Mouse (Mus musculus): ENCODE data around the gene 4930590J08Rik. TPM values are rescaled to one million over a fixed set of nuclear protein-coding genes. Genes with fewer than 3 reads are reported as not detected.
A peak's percentile ranks its signal among the peaks of the same experiment; 100 is the strongest.
"Not testable (repeated sequence)": the region's sequence is repeated elsewhere in the genome, so short reads cannot be mapped to it uniquely, and the experiment has no call there.

The 4930590J08Rik gene
- polyA plus RNA-seq, 1 experiment from 2014 or later, result 1.2 TPM

DNA sequence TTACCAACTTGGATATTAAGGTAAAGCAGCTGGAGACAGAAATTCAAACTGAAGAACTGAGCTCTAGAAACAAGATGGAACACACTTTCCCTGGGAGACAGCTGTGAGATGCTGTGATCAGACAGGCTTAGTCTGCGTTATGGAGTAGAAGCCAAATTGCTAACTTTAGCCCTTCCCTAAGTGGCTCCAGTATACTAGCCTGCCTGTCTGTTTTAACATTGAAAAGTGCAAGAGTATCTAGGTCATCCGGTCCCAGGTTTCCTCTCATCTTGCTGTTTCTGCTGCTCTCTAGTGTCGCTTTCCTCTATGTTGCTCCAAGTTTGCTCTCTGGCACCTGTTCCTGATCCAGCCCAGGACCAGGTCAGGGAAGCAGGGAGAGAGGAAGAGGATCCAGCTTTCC lies 5.8 kb upstream of the 4930590J08Rik start:
- WGBS, result 92% methylated on average over 3 of the region's 3 CpGs

DNA sequence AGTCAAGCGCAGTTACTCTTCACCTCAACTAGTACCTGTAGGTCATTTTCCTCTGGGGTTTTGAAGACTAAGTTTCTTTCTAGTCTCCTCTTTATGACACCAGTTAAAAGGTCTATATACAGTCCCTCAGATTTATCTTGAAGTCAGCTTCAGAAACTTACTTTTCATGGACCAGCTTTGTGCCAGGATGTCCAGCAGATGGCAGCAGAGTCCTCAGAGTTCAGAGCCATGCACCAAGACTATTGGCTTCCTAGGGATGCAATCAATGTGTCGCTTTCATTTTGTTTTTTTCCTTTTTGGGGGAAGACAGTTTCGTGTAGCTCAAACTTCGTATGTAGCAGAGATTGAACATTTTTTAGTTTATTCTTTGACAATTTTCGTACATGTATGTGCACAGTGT lies 1.1 kb upstream of the 4930590J08Rik start:
- Histone ChIP-seq H3K4me2 (replicated peaks) (no peak overlapping the region), H3K9ac (no peak overlapping the region), H3K27me3 (no peaks in the 10 kb centered on the region), H3K27ac (no peak overlapping the region), H3K9me3 (replicated peaks) (no peaks in the 10 kb centered on the region), H3K4me1 (peaks cover 4% of the 10 kb centered on the region; the same call in 1 of the 2 replicates), H3K4me3 (no peak overlapping the region), H3K36me3 (peaks cover 43% of the 10 kb centered on the region)
- WGBS, result 35% methylated on average over 5 of the region's 5 CpGs
- 0 out of 2 replicates have a peak, but pooled peaks have one; percentile 60 for ATAC-seq (ENCODE audit: low FRiP score)

More for the DNA sequence above, 5.8 kb upstream of the 4930590J08Rik start:
- no peaks in the 10 kb centered on the region for H3K27me3 ChIP-seq
- peaks cover 82% of the 10 kb centered on the region for H3K36me3 ChIP-seq
- H3K27ac ChIP-seq, result no peak overlapping the region
- no peak for ATAC-seq (ENCODE audit: low FRiP score)
- H3K9ac ChIP-seq, result no peak overlapping the region
- H3K4me2 ChIP-seq (replicated peaks), result no peak overlapping the region
- no peak overlapping the region for H3K4me3 ChIP-seq
- H3K4me1 ChIP-seq, result no peaks in the 10 kb centered on the region
- H3K9me3 ChIP-seq (replicated peaks), result no peaks in the 10 kb centered on the region

DNA sequence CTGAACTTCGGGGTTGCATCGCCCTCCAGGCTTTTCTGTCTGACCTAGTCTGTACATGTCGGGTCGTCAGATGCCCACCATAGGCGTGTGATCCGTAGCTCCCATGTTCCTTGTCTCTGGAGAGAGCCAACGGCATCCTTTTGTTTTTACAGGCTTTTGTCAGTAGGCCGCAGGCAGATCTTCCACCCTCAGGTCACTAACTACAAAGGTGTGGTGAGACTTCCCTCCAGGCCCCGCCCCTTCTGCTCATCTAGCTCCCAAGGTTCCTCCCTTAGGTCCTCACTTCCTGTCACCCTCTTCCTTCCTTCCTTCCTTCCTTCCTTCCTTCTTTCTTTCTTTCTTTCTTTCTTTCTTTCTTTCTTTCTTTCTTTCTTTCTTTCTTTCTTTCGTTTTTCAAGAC lies 11.4 kb downstream of the 4930590J08Rik start:
- H3K4me2 ChIP-seq (replicated peaks), result no peak overlapping the region
- 88% methylated on average over 10 of the region's 10 CpGs for WGBS
- peaks cover 4% of the 10 kb centered on the region; the same call in 1 of the 2 replicates for H3K4me1 ChIP-seq
- no peaks in the 10 kb centered on the region for H3K36me3 ChIP-seq
- no peak overlapping the region for H3K27ac ChIP-seq
- ATAC-seq (ENCODE audit: low FRiP score), result no peak
- H3K9me3 ChIP-seq (replicated peaks), result no peaks in the 10 kb centered on the region
- no peak overlapping the region for H3K4me3 ChIP-seq
- no peak overlapping the region for H3K9ac ChIP-seq
- no peaks in the 10 kb centered on the region for H3K27me3 ChIP-seq

DNA sequence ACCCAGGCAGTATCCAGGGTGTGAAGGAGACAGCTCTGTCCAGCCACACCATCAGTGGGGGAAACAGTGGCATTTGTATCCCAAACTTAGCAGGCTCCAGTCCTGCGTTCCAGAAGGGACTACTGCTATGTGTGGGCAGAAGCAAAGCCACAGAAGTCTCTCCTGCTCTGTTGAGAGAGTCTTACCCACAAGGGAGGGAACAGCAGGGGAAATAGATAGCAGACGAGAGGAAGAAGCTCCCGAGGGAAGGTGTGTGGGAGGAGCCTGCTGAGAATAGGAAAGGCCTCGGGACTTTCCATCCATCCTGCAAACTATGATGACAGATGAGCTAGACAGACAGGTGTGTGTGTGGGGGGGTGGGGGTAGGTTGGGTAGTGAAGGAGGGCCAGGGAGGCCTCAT lies 14.7 kb downstream of the 4930590J08Rik start:
- Histone ChIP-seq H3K4me3 (no peak overlapping the region), H3K36me3 (no peaks in the 10 kb centered on the region), H3K27me3 (no peaks in the 10 kb centered on the region), H3K27ac (no peak overlapping the region), H3K4me2 (replicated peaks) (no peak overlapping the region), H3K9me3 (replicated peaks) (no peaks in the 10 kb centered on the region), H3K4me1 (peaks cover 2% of the 10 kb centered on the region; the same call in 1 of the 2 replicates), H3K9ac (no peak overlapping the region)
- WGBS, result 42% methylated on average over 4 of the region's 4 CpGs
- no peak for ATAC-seq (ENCODE audit: low FRiP score)

DNA sequence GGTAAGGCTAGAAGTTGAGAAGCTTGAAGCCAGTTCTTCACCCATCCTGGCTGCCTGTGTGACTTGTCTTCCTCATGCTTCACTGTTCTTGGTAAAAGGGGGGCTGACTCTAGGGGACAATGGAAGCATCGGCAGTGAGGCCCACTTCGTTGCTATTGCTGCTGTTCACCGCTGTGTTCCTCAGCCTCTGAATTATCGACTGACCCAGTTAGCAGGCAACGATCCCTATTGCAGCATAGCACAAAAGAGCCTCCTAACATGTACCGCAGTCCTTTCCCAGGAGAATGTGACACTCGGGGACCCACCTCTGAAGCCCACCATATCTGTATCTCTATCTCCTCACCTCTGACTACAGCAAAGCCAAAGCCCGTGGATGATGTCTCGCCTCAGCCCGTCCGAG lies 15.1 kb downstream of the 4930590J08Rik start:
- no peak overlapping the region for H3K4me3 ChIP-seq
- ATAC-seq (ENCODE audit: low FRiP score), result no peak
- 72% methylated on average over 11 of the region's 11 CpGs for WGBS
- H3K4me1 ChIP-seq, result no peaks in the 10 kb centered on the region
- no peaks in the 10 kb centered on the region for H3K9me3 ChIP-seq (replicated peaks)
- H3K36me3 ChIP-seq, result no peaks in the 10 kb centered on the region
- H3K27me3 ChIP-seq, result no peaks in the 10 kb centered on the region
- H3K9ac ChIP-seq, result no peak overlapping the region
- no peak overlapping the region for H3K27ac ChIP-seq
- no peak overlapping the region for H3K4me2 ChIP-seq (replicated peaks)

DNA sequence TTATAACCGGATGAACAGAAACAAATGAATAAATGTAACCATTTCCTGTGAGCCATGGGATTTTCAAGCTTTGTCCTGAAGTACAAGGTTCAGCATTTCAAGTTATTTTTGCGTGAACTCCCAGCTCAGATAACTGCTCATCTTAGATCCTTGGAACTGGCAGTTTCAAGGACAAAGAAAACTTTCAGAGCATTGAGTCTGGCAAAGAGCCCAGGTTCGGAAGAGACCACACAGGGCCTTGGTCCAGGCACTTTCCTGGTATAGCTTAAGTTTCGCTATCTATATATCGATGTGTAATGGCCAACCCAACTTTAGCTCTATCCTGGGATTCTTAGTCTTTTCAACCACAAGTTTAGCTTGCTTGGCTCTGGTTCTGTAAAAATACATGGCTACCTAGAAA lies 28.6 kb downstream of the 4930590J08Rik start:
- ATAC-seq (ENCODE audit: low FRiP score), result no peak
- H3K36me3 ChIP-seq, result no peaks in the 10 kb centered on the region
- 87% methylated on average over 5 of the region's 5 CpGs for WGBS
- no peak overlapping the region for H3K4me3 ChIP-seq
- H3K9ac ChIP-seq, result no peak overlapping the region
- no peaks in the 10 kb centered on the region for H3K9me3 ChIP-seq (replicated peaks)
- H3K27ac ChIP-seq, result no peak overlapping the region
- H3K4me1 ChIP-seq, result no peaks in the 10 kb centered on the region
- no peaks in the 10 kb centered on the region for H3K27me3 ChIP-seq
- no peak overlapping the region for H3K4me2 ChIP-seq (replicated peaks)

DNA sequence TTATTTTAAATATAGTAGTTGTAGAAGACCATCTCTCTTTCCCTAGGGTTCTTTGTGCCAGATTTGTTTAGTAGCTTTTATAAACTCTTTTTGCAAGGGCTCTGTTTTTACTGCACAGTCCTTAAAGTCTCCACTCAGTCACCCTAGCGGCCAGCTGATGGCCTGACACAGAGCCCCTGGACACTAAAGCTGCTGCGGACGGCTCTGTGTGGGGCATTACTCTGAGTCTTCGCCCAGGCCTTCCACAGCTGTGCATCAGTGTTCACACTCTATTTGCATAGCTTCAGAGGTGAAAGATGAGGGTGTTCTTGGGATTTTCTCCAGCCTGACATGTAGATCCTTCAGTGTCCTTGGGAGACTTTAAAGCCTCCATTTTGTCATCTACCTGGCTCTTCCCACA lies 35.9 kb downstream of the 4930590J08Rik start:
- 49% methylated on average over 4 of the region's 4 CpGs for WGBS
- ATAC-seq (ENCODE audit: low FRiP score), result no peak
- Histone ChIP-seq H3K9me3 (replicated peaks) (no peaks in the 10 kb centered on the region), H3K27ac (no peak overlapping the region), H3K27me3 (no peaks in the 10 kb centered on the region; the same call in 1 of the 2 replicates), H3K9ac (no peak overlapping the region), H3K4me3 (no peak overlapping the region), H3K4me1 (no peaks in the 10 kb centered on the region; the same call in 1 of the 2 replicates), H3K4me2 (replicated peaks) (no peak overlapping the region), H3K36me3 (no peaks in the 10 kb centered on the region)

DNA sequence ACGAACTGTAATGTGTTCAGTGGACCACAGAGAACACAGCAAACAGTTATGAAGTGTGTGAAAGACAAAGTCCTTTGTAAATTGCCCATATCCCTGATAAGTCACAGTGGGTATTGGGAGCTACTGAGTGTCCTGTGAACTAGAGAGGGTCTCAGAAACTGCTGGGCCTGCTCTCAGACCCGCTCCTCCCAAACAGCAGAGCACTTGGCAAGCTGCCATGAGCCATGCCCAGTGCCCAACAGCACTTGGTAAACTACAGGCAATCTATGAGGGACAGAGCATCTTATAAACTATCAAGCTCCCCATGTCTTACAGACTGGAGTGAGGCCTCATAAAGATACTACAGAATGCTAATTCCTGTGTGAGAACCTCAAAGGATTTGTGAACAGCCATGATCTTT lies 45.8 kb downstream of the 4930590J08Rik start:
- Histone ChIP-seq H3K4me2 (replicated peaks) (no peak overlapping the region), H3K9me3 (replicated peaks) (no peaks in the 10 kb centered on the region), H3K4me3 (no peak overlapping the region), H3K27ac (no peak overlapping the region), H3K9ac (no peak overlapping the region), H3K4me1 (no peaks in the 10 kb centered on the region), H3K36me3 (no peaks in the 10 kb centered on the region), H3K27me3 (no peaks in the 10 kb centered on the region; the same call in 1 of the 2 replicates)
- 83% methylated on average over 2 of the region's 2 CpGs for WGBS
- no peak for ATAC-seq (ENCODE audit: low FRiP score)

DNA sequence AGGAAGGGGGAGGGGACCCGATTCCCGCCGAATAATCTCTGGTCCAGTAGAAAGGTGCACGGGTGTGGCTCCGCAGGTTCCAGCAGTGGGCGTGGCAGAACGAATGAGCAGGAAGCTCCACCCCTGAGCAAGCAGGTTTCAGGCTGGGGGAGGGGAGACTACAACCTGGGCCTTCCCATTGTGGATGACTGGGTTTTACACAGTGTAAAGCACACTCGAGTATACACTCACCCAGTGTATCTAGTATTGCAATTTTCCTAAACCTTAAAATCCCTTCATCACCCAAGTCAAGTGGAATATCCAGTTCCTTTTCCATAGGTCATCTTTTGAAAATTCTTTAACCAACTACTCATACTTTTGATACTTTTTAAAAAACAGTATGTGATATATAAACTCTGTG lies 55.4 kb downstream of the 4930590J08Rik start:
- 10% methylated on average over 4 of the region's 8 CpGs for WGBS
- H3K36me3 ChIP-seq; ATAC-seq (ENCODE audit: low FRiP score); H3K9me3 ChIP-seq (replicated peaks); H3K4me2 ChIP-seq (replicated peaks); H3K9ac ChIP-seq; H3K27me3 ChIP-seq; H3K4me1 ChIP-seq; H3K4me3 ChIP-seq; H3K27ac ChIP-seq: not testable (repeated sequence)

DNA sequence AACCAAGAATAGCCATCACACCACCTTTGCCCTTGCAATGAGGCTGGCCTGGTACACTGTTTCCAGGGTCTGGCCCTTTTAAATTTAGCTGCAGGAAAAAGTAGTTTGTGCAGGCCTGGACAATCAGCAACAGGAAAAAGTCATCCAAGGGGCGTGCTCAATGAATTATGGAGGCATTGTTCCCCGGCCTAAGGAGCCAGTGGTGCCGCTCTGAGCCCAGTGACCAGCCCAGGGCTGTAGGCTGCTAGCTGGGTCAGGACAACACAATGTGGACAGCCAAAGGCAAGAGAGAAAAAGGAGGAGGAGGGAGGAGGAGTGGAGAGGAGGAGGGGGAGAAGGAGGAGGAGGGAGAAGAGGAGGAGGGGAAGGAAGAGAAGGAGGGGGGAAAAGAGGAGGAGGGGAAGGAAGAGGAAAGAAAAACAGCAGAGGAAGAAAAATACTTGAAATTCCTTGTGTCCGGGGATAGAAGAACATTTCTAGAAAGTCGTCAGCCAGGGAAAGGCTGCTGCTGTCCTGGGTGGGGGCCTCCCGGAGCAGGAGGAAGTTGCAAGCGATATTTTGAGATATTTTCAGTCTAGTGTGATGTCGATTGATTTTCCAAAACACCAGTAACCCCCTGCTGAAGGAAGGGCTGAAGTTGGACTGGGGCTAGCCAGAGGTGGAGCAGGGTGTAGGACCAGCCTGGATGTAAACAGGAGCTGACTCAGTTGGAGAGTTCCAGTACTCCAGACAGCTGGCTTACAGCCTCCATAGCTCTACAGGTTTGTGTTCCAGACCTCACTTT lies 57.6 kb downstream of the 4930590J08Rik start:
- 58% methylated on average over 8 of the region's 8 CpGs for WGBS
- H3K27me3 ChIP-seq, result peaks cover 9% of the 10 kb centered on the region
- H3K4me1 ChIP-seq, result peaks cover 3% of the 10 kb centered on the region
- no peak overlapping the region for H3K4me2 ChIP-seq (replicated peaks)
- ATAC-seq (ENCODE audit: low FRiP score), result no peak
- no peak overlapping the region for H3K4me3 ChIP-seq
- H3K9ac ChIP-seq, result no peak overlapping the region
- no peaks in the 10 kb centered on the region for H3K36me3 ChIP-seq
- H3K9me3 ChIP-seq (replicated peaks), result no peaks in the 10 kb centered on the region
- H3K27ac ChIP-seq, result no peak overlapping the region

DNA sequence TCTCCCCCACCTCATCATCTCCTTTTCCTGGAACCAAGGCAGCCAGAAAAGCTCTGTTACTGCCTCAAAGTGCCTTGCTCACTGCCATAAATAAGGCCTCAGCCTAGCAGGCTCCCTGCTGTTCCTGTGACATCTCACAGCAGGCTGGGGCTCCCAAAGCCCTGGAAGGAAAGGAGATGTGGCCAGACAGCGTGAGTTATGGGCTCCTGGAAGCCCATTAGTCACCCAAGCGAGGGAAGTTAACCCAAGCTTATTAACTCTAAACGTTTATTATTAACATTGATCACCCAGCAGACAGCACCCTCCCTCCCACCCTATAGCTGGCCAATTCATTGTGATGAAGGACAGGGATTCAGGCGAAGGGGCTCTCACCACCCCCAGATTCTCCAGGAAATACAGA lies 60.8 kb downstream of the 4930590J08Rik start:
- 20% methylated on average over 4 of the region's 4 CpGs for WGBS
- Histone ChIP-seq H3K4me2 (replicated peaks) (no peak overlapping the region), H3K27me3 (no peaks in the 10 kb centered on the region; the same call in 1 of the 2 replicates), H3K4me1 (peaks cover 3% of the 10 kb centered on the region), H3K9me3 (replicated peaks) (no peaks in the 10 kb centered on the region), H3K27ac (no peak overlapping the region), H3K4me3 (no peak overlapping the region), H3K9ac (no peak overlapping the region), H3K36me3 (no peaks in the 10 kb centered on the region)
- no peak for ATAC-seq (ENCODE audit: low FRiP score)

DNA sequence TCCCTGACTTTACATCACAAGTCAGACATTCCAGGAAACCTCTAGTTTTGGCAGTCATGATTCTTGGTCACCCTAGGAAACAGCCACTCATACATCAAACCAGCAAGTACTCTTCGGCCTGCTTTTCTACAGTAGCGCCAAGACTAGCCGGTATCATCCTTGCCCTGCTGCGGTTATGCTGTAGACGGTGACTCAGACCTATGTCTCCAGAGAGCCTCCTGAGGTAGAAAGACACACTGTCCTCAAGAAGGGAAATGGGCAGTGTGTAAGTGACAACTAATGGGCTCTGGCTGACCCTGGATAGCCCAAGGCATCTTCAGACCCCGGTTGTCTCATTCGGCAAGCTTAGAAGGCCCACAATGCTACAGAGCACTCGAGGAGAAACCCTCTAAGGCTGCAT lies 62.5 kb downstream of the 4930590J08Rik start:
- H3K9me3 ChIP-seq (replicated peaks), result no peaks in the 10 kb centered on the region

DNA sequence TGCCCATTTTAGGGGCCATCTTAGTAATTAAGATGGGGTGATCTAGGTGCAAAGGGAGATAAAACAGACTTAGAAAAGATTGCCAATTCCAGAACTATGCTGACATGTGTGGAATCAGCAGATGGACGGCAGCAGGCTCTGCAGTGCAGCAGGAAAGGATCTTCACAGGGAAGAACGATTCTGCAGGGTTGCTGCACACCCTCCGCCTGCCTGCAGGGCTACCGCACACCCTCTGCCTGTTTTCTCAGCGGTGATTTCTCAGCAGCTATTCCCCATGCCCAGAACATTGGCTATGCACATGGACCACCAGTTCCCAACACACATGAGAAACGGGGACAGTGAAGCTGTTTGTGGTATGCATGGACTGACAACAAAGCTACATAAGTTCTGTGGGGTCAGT lies 63.4 kb downstream of the 4930590J08Rik start:
- 61% methylated on average over 6 of the region's 6 CpGs for WGBS
- Histone ChIP-seq H3K4me1 (peaks cover 3% of the 10 kb centered on the region), H3K27ac (no peak overlapping the region), H3K36me3 (no peaks in the 10 kb centered on the region), H3K9me3 (replicated peaks) (no peaks in the 10 kb centered on the region), H3K27me3 (peaks cover 3% of the 10 kb centered on the region; the same call in 1 of the 2 replicates), H3K4me3 (no peak overlapping the region), H3K4me2 (replicated peaks) (no peak overlapping the region), H3K9ac (no peak overlapping the region)
- no peak for ATAC-seq (ENCODE audit: low FRiP score)

More for the DNA sequence above, 62.5 kb downstream of the 4930590J08Rik start:
- H3K4me1 ChIP-seq, result peaks cover 3% of the 10 kb centered on the region
- ATAC-seq (ENCODE audit: low FRiP score), result no peak
- no peaks in the 10 kb centered on the region for H3K36me3 ChIP-seq
- H3K27me3 ChIP-seq, result peaks cover 3% of the 10 kb centered on the region; the same call in 1 of the 2 replicates
- no peak overlapping the region for H3K27ac ChIP-seq
- no peak overlapping the region for H3K4me3 ChIP-seq
- H3K9ac ChIP-seq, result no peak overlapping the region
- 92% methylated on average over 8 of the region's 8 CpGs for WGBS
- H3K4me2 ChIP-seq (replicated peaks), result no peak overlapping the region

Data from hindbrain, embryonic 12.5 days (tissue).